Mouse (Mus musculus): ENCODE results near the gene Uqcrq.

DNA sequence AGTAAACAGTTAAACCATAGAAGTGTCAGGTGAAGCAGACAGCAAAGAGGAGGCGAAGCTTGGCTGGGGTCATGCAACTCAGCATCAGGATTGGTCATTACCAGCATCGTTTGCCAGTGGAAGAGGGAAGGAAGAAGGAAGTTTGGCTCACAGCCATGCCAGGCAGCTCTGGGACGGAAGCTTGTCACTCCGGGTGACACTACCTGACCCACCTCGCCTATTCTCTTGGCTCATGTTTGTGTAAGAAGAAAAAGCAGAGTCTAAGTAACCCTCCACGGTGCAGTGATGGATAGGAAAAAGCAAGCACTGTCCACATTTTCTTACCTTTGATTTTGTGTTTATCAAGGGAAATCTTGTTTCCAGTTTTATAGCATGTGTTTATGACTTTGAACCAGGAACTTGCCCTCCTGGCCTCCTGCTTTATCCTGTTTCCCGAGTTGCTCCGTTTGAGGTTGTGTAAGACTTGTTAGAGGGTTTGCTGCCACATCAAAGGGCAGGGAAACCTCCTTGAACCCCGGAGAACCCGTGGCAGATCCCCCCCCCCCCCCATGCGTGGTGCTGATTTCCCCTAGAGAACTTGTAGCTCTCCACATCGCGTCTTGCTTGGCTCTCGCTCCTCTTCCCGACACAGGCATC lies 19.6 kb upstream of the Uqcrq start:
- TF ChIP-seq TAL1 (conservative IDR thresholded peaks at IDR 0.05; ENCODE audit: low read depth, low read length) (no peak), CTCF (IDR thresholded peaks at IDR 0.05; ENCODE audit: low read depth, low read length) (no peak), POLR2AphosphoS5 (IDR thresholded peaks at IDR 0.05; ENCODE audit: insufficient replicate concordance, low read depth, low read length) (no peak), GATA1 (IDR thresholded peaks at IDR 0.05; ENCODE audit: borderline replicate concordance, low read length) (no peak), GATA2 (IDR thresholded peaks at IDR 0.05; ENCODE audit: borderline replicate concordance, low read depth, low read length) (no peak)

All from G1E (cell line).